Comparison of ENCODE assay signal across 19 mouse cellular contexts in the genomic region with DNA sequence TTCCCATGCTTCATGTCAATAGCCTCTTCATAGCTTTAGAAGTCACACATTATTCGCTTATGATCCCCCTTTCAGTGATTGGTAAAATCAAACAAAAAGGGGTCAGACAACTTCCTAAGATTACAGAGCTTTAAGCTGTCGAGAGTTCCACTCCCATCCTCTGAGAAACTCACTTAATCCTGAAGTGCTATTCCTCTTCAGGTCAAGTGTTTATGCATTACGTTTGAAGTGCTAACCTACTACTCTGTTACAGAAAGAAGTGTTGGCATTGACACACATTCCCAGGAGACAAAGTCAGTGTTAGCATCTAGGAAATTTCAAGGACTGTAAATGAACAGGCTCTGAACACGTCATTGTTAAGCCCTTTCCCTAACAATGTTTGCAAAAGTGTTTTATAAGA.
"Had no signal": no experiment of that assay in that cellular context is flagged by ENCODE, and none has a peak within 500 bp of the region (broad histone marks: within the 10 kb centered on the region; RNA-seq: fewer than 3 reads in every experiment).

No protein-coding gene starts in this region.

- H3K27me3 ChIP-seq: liver, embryonic 13.5 days; liver, embryonic 15.5 days; megakaryocyte, embryonic 14.5 days; midbrain, embryonic 13.5 days; midbrain, embryonic 15.5 days; neural tube, embryonic 13.5 days; neural tube, embryonic 15.5 days; stomach, embryonic 15.5 days had no signal

- H3K4me3 ChIP-seq: liver, embryonic 13.5 days; liver, embryonic 15.5 days; megakaryocyte, embryonic 14.5 days; midbrain, embryonic 13.5 days; midbrain, embryonic 15.5 days; myocyte; neural tube, embryonic 13.5 days; neural tube, embryonic 15.5 days; stomach, embryonic 15.5 days had no signal

- H3K27ac ChIP-seq: liver, embryonic 13.5 days; liver, embryonic 15.5 days; macrophage; midbrain, embryonic 13.5 days; midbrain, embryonic 15.5 days; neural tube, embryonic 13.5 days; neural tube, embryonic 15.5 days; stomach, embryonic 15.5 days; stomach, postnatal 0 days had no signal

- H3K9me3 ChIP-seq: liver, embryonic 13.5 days; liver, embryonic 15.5 days; megakaryocyte, embryonic 14.5 days; midbrain, embryonic 13.5 days; midbrain, embryonic 15.5 days; neural tube, embryonic 13.5 days; neural tube, embryonic 15.5 days; stomach, embryonic 15.5 days had no signal

- H3K4me1 ChIP-seq: liver, embryonic 13.5 days; liver, embryonic 15.5 days; megakaryocyte, embryonic 14.5 days; midbrain, embryonic 13.5 days; midbrain, embryonic 15.5 days; neural tube, embryonic 13.5 days; neural tube, embryonic 15.5 days; stomach, embryonic 15.5 days had no signal

- H3K9ac ChIP-seq: liver, embryonic 13.5 days; liver, embryonic 15.5 days; liver, postnatal 0 days; midbrain, embryonic 13.5 days; midbrain, embryonic 15.5 days; neural tube, embryonic 13.5 days; neural tube, embryonic 15.5 days; stomach, embryonic 15.5 days had no signal

- H3K4me2 ChIP-seq: liver, embryonic 11.5 days; liver, embryonic 13.5 days; liver, embryonic 15.5 days; midbrain, embryonic 11.5 days; midbrain, embryonic 13.5 days; midbrain, embryonic 15.5 days; neural tube, embryonic 13.5 days; neural tube, embryonic 15.5 days; stomach, embryonic 15.5 days had no signal

- DNase-seq: liver; liver, embryonic 13.5 days; liver, postnatal 0 days; right cerebral cortex, postnatal 14 days; thymus, adult 2 months; thymus, postnatal 25 days; thymus, postnatal 4 days had no signal

- ATAC-seq: liver, postnatal 0 days; midbrain, embryonic 13.5 days; midbrain, embryonic 15.5 days had no signal

- H3K36me3 ChIP-seq: liver, embryonic 13.5 days; liver, embryonic 15.5 days; midbrain, embryonic 13.5 days; midbrain, embryonic 15.5 days; neural tube, embryonic 13.5 days; neural tube, embryonic 15.5 days; stomach, embryonic 15.5 days had no signal
